Mouse (Mus musculus) midbrain, postnatal 0 days (tissue): Measurements from ENCODE around the gene Arhgap31. TPM values are rescaled to one million over a fixed set of nuclear protein-coding genes. Genes with fewer than 3 reads are reported as not detected.

ENCODE experiments used
- ATAC-seq: fragments of 200-750 bp; cut with Nextera tagmentation; 2 replicates; pipeline ENCODE4 v1.8.0; 2017; ENCODE audit warnings: moderate number of reproducible peaks, mild to moderate bottlenecking, moderate TSS enrichment, moderate library complexity; ENCODE audit not compliant: low FRiP score
- DNase-seq: peaks from one replicate; pipeline ENCODE4 v3.0.0-alpha.2; 2015; ENCODE audit warnings: low spot score
- H3K27ac ChIP-seq: fragments of 300-500 bp; sonication (generic); 2 replicates; pipeline ENCODE4 v1.5.1; 2014; ENCODE audit warnings: low read depth, mild to moderate bottlenecking, low read length, mixed read lengths
- H3K27me3 ChIP-seq: fragments of 300-500 bp; sonication (generic); 2 replicates; pipeline ENCODE4 v1.6.1; 2014; ENCODE audit warnings: low read length, control low read depth, mixed read lengths; ENCODE audit not compliant: insufficient read depth
- H3K36me3 ChIP-seq: fragments of 300-500 bp; sonication (generic); 2 replicates; pipeline ENCODE4 v1.6.1; 2014; ENCODE audit warnings: low read length, control low read depth, mixed read lengths; ENCODE audit not compliant: insufficient read depth
- H3K4me1 ChIP-seq: fragments of 300-500 bp; sonication (generic); 2 replicates; pipeline ENCODE4 v1.6.1; 2014; ENCODE audit warnings: mild to moderate bottlenecking, control low read depth, antibody characterized with exemption, low read length, mixed read lengths; ENCODE audit not compliant: insufficient read depth
- H3K4me2 ChIP-seq: fragments of 300-500 bp; sonication (generic); 2 replicates; pipeline ENCODE4 v1.6.1; 2014; ENCODE audit warnings: low read depth, mild to moderate bottlenecking, low read length, mixed read lengths; ENCODE audit not compliant: poor library complexity, severe bottlenecking
- H3K4me3 ChIP-seq: fragments of 300-500 bp; sonication (generic); 2 replicates; pipeline ENCODE4 v1.5.1; 2014; ENCODE audit warnings: low read depth, mild to moderate bottlenecking, low read length, moderate library complexity
- H3K9ac ChIP-seq: fragments of 300-500 bp; sonication (generic); replicated peaks from 2 replicates; pipeline ENCODE4 v1.6.1; 2014; ENCODE audit warnings: mild to moderate bottlenecking, low read length, moderate library complexity, mixed read lengths; ENCODE audit not compliant: poor library complexity, severe bottlenecking
- H3K9me3 ChIP-seq: fragments of 300-500 bp; sonication (generic); 2 replicates; pipeline ENCODE4 v1.6.1; 2016; ENCODE audit warnings: low read length, control low read depth
- CTCF ChIP-seq: IDR thresholded peaks from 2 replicates; pipeline ENCODE4 v1.5.1; 2016; ENCODE audit warnings: antibody characterized with exemption, mild to moderate bottlenecking
- WGBS: fragments of 180-500 bp; shearing (Covaris S2); extraction: QIAGEN DNeasy Blood & Tissue Kit; methylation state at CpG from one replicate; pipeline ENCODE4 v1.1.7; 2014; 5-methylcytosine and 5-hydroxymethylcytosine counted together
- polyA plus RNA-seq: library from polyadenylated mRNA; unstranded; fragments of >200 nt; fragmentation: Nextera tagmentation; extraction: Ambion mirVana; gene quantifications from 2 replicates; pipeline ENCODE4 v1.2.1, GENCODE M21; 2015
- total RNA-seq: library from RNA; depleted of rRNA; stranded (reverse); fragments of >200 nt; gene quantifications from 2 replicates; pipeline ENCODE4 v1.2.3, GENCODE M21; 2014

Arhgap31 gene
- total and polyA plus RNA-seq, 2 experiments from 2014 or later = 3.2 to 10.0 TPM

- Histone ChIP-seq H3K27me3 (no peaks in the 10 kb centered on the region), H3K4me1 (no peaks in the 10 kb centered on the region), H3K27ac (no peak overlapping the region), H3K9me3 (no peaks in the 10 kb centered on the region), H3K9ac (no peak overlapping the region), H3K4me3 (no peak overlapping the region), H3K4me2 (no peak overlapping the region), H3K36me3 (no peaks in the 10 kb centered on the region)
- WGBS = 90% methylated on average over 7 of the region's 7 CpGs
- ATAC-seq (no peak), DNase-seq (no peak)
- TF ChIP-seq CTCF = no peak
These were observed 106.6 kb downstream of the Arhgap31 start for GRCm38 (mm10) chr16:38606509-38606908.

- Histone ChIP-seq H3K4me3 (no peak overlapping the region), H3K9me3 (no peaks in the 10 kb centered on the region), H3K4me2 (no peak overlapping the region), H3K27ac (no peak overlapping the region), H3K9ac (no peak overlapping the region), H3K36me3 (no peaks in the 10 kb centered on the region), H3K4me1 (no peaks in the 10 kb centered on the region), H3K27me3 (no peaks in the 10 kb centered on the region)
- peak; percentile 76 for ATAC-seq
- peak; percentile 69 for DNase-seq
- no peak for TF ChIP-seq CTCF
- 40% methylated on average over 11 of the region's 11 CpGs for WGBS
These were observed 109.9 kb downstream of the Arhgap31 start for GRCm38 (mm10) chr16:38602989-38603804.

GRCm38 (mm10) chr16:38598986-38599680 is 113.9 kb downstream of the Arhgap31 start:
- no peaks in the 10 kb centered on the region for H3K9me3 ChIP-seq
- ATAC-seq (no peak), DNase-seq (no peak)
- no peaks in the 10 kb centered on the region for H3K4me1 ChIP-seq
- no peak for TF ChIP-seq CTCF
- WGBS = 83% methylated on average over 11 of the region's 11 CpGs
- no peaks in the 10 kb centered on the region for H3K36me3 ChIP-seq
- H3K4me2 ChIP-seq = no peak overlapping the region
- H3K27ac ChIP-seq = no peak overlapping the region
- no peak overlapping the region for H3K9ac ChIP-seq
- no peaks in the 10 kb centered on the region for H3K27me3 ChIP-seq
- no peak overlapping the region for H3K4me3 ChIP-seq

DNA sequence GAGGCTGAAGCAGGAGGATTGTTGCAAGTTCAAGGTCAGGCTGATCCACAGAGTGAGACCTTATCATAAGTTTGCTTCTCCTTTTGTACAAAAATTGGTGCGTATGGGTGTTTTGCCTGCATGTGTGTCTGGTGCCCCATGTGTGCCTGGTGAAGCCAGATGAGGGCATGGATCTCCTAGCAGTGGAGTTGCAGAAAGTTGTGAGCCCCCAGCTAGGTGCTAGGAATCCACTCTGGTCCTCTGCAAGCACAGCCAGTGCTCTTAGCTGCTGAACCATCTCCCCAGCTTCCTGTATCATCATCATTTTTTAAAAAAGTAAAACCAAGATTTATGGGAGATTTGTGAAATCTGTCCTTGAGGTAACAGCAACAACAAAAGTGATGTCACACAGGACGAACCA is 116.4 kb downstream of the Arhgap31 start:
- H3K9ac ChIP-seq = no peak overlapping the region
- no peak overlapping the region for H3K4me2 ChIP-seq
- TF ChIP-seq CTCF = no peak
- no peaks in the 10 kb centered on the region for H3K9me3 ChIP-seq
- H3K4me3 ChIP-seq = no peak overlapping the region
- H3K27ac ChIP-seq = no peak overlapping the region
- peaks cover 7% of the 10 kb centered on the region for H3K36me3 ChIP-seq
- 92% methylated on average over 2 of the region's 2 CpGs for WGBS
- ATAC-seq (no peak), DNase-seq (no peak)
- no peaks in the 10 kb centered on the region for H3K27me3 ChIP-seq
- no peaks in the 10 kb centered on the region for H3K4me1 ChIP-seq

DNA sequence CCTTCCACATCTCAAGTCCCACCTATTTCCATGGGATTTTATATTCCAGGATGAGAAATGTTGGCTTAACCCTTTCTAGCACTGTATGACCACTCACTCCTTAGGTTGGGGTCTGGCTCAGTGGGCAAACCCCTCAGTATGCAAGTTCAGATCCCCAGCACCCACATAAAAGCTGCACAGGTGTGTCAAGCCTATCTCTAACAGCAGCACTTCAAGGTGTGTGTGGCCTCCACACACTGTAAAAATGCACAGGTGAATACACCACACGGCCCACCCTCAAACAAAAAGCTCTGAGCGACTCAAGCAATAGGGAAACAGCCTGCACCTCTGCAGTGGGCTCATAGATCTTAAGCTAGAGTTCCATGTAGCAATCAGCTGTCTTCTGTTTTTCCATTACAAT is 117.0 kb downstream of the Arhgap31 start:
- no peak overlapping the region for H3K4me2 ChIP-seq
- WGBS = 85% methylated on average over 2 of the region's 2 CpGs
- H3K4me3 ChIP-seq = no peak overlapping the region
- ATAC-seq = no peak
- TF ChIP-seq CTCF = no peak
- DNase-seq = no peak
- H3K36me3 ChIP-seq = peaks cover 9% of the 10 kb centered on the region
- H3K9ac ChIP-seq = no peak overlapping the region
- H3K27ac ChIP-seq = no peak overlapping the region
- no peaks in the 10 kb centered on the region for H3K9me3 ChIP-seq
- H3K4me1 ChIP-seq = no peaks in the 10 kb centered on the region
- no peaks in the 10 kb centered on the region for H3K27me3 ChIP-seq

- Histone ChIP-seq H3K36me3 (peaks cover 13% of the 10 kb centered on the region), H3K27me3 (no peaks in the 10 kb centered on the region), H3K9me3 (no peaks in the 10 kb centered on the region), H3K27ac (no peak overlapping the region), H3K9ac (no peak overlapping the region), H3K4me1 (no peaks in the 10 kb centered on the region), H3K4me3 (no peak overlapping the region), H3K4me2 (no peak overlapping the region)
- ATAC-seq (no peak), DNase-seq (no peak)
- 98% methylated on average over 1 of the region's 1 CpGs for WGBS
- TF ChIP-seq CTCF = no peak
These were observed 118.6 kb downstream of the Arhgap31 start for GRCm38 (mm10) chr16:38594435-38594834.
